In genomic region chr11:49249811-49250421, GRCm38 (mm10) we compare ENCODE assay signal across 8 mouse cellular contexts. TPM values are rescaled to one million over a fixed set of nuclear protein-coding genes. Genes with fewer than 3 reads are reported as not detected.
DNase-seq lines count a peak whose midpoint lies in the region; ATAC-seq and TF ChIP-seq lines count a peak whose summit lies in the region.

No protein-coding gene starts in this region.

- TF ChIP-seq POLR2A in cortical plate, adult 2 months (IDR thresholded peaks at IDR 0.05; ENCODE audit: extremely low read depth, insufficient read depth, low read length): no peak
- no peak for TF ChIP-seq POLR2A in olfactory bulb, adult 2 months (IDR thresholded peaks at IDR 0.05; ENCODE audit: insufficient read depth, low read depth, low read length)

- peaks cover 17% of the 10 kb centered on the region for H3K4me1 ChIP-seq in cortical plate, adult 2 months (ENCODE audit: control insufficient read depth, insufficient read depth, low read length)
- H3K4me1 ChIP-seq in hindbrain, embryonic 16.5 days (ENCODE audit: control insufficient read depth, insufficient read depth, low read depth, low read length): peaks cover 45% of the 10 kb centered on the region
- peaks cover 98% of the 10 kb centered on the region for H3K4me1 ChIP-seq in liver, embryonic 15.5 days (replicated peaks)
- peaks cover 21% of the 10 kb centered on the region for H3K4me1 ChIP-seq in olfactory bulb, adult 2 months (ENCODE audit: control insufficient read depth, insufficient read depth, low read length)

- H3K9ac ChIP-seq in hindbrain, embryonic 16.5 days (ENCODE audit: low read depth, low read length): peak overlapping the region; percentile 86
- peak overlapping the region; percentile 86 for H3K9ac ChIP-seq in liver, embryonic 15.5 days

- no peak; the same call in 1 of the 2 replicates for ATAC-seq in hindbrain, embryonic 16.5 days
- ATAC-seq in liver, embryonic 15.5 days (ENCODE audit: insufficient read depth): peak; percentile 11

- peak overlapping the region; percentile 90 for H3K4me2 ChIP-seq in hindbrain, embryonic 16.5 days (ENCODE audit: low read length)
- H3K4me2 ChIP-seq in liver, embryonic 15.5 days: peak overlapping the region; percentile 82

- TF ChIP-seq CTCF in cortical plate, adult 2 months (IDR thresholded peaks at IDR 0.05; ENCODE audit: extremely low read depth, insufficient read depth, low read length): no peak
- no peak for TF ChIP-seq CTCF in olfactory bulb, adult 2 months (IDR thresholded peaks at IDR 0.05; ENCODE audit: insufficient read depth, low read depth, low read length)

- H3K4me3 ChIP-seq in cortical plate, adult 2 months (ENCODE audit: insufficient read depth, low read length): peak overlapping the region; percentile 45
- H3K4me3 ChIP-seq in hindbrain, embryonic 16.5 days (ENCODE audit: low read length): peak overlapping the region; percentile 67
- H3K4me3 ChIP-seq in liver, embryonic 15.5 days (replicated peaks): peak overlapping the region; percentile 75
- peak overlapping the region; percentile 67 for H3K4me3 ChIP-seq in olfactory bulb, adult 2 months (ENCODE audit: insufficient read depth, low read depth, low read length)

- H3K27me3 ChIP-seq in hindbrain, embryonic 16.5 days (replicated peaks; ENCODE audit: control insufficient read depth, insufficient read depth, low read length): no peaks in the 10 kb centered on the region
- H3K27me3 ChIP-seq in liver, embryonic 15.5 days: no peaks in the 10 kb centered on the region

- DNase-seq in adrenal gland, postnatal 14 days: peak; percentile 59
- no peak for DNase-seq in adrenal gland, postnatal 25 days
- no peak for DNase-seq in layer of hippocampus, adult 9-11 months
- no peak for DNase-seq in c-Kit-positive CD71-positive TER-119-positive erythroid progenitor cells, embryonic 14.5 days (ENCODE audit: low spot score)

- WGBS in hindbrain, embryonic 16.5 days: 31% methylated on average over 10 of the region's 10 CpGs
- WGBS in liver, embryonic 15.5 days (ENCODE audit: insufficient replicate concordance): 4% methylated on average over 10 of the region's 10 CpGs
- 41% methylated on average over 10 of the region's 10 CpGs for WGBS in olfactory bulb, adult 2 months

- peak overlapping the region; percentile 60; the same call in 1 of the 2 replicates for H3K27ac ChIP-seq in cortical plate, adult 2 months (ENCODE audit: insufficient read depth, low read length)
- H3K27ac ChIP-seq in hindbrain, embryonic 16.5 days (ENCODE audit: low read depth, low read length): peak overlapping the region; percentile 78
- peak overlapping the region; percentile 92 for H3K27ac ChIP-seq in liver, embryonic 15.5 days (replicated peaks)
- H3K27ac ChIP-seq in olfactory bulb, adult 2 months (ENCODE audit: insufficient read depth, low read depth, low read length): no peak overlapping the region; the same call in 1 of the 2 replicates

- no peaks in the 10 kb centered on the region for H3K9me3 ChIP-seq in hindbrain, embryonic 16.5 days (ENCODE audit: control insufficient read depth, low read length)
- H3K9me3 ChIP-seq in liver, embryonic 15.5 days (replicated peaks): no peaks in the 10 kb centered on the region

- H3K36me3 ChIP-seq in hindbrain, embryonic 16.5 days (ENCODE audit: control insufficient read depth, insufficient read depth, low read length): no peaks in the 10 kb centered on the region
- peaks cover 30% of the 10 kb centered on the region for H3K36me3 ChIP-seq in liver, embryonic 15.5 days (replicated peaks)

RNA-seq across cellular contexts. Expression of gene Mgat1, which starts 5.9 kb away (rescaled TPM):
- total RNA-seq in adrenal gland, postnatal 14 days (2021): 95.9 and 96.7 TPM in 2 replicates
- 94.2 and 116 TPM in 2 replicates for total RNA-seq in adrenal gland, postnatal 25 days (2021)
- polyA plus RNA-seq in cortical plate, adult 2 months (2012; rRNA removed): 68.1 and 73.7 TPM in 2 replicates
- 34.5 and 38.2 TPM in 2 replicates for polyA plus RNA-seq in hindbrain, embryonic 16.5 days (2015; fragmentation: Nextera tagmentation; extraction: Ambion mirVana)
- polyA plus RNA-seq in liver, embryonic 15.5 days (2015; fragmentation: Nextera tagmentation; extraction: Ambion mirVana): 35.1 and 45.6 TPM in 2 replicates
- polyA plus RNA-seq in olfactory bulb, adult 2 months (2012; ENCODE audit: insufficient read depth, insufficient read length, low replicate concordance, missing spikeins): 578 TPM in 1 of 2 replicates, not detected in the other

RNA-seq across cellular contexts. Expression of gene Olfr1393, which starts 28.2 kb away (rescaled TPM):
- total RNA-seq in adrenal gland, postnatal 14 days (2021): not detected in 2 replicates
- total RNA-seq in adrenal gland, postnatal 25 days (2021): not detected in 2 replicates
- 0.15 and 0.73 TPM in 2 replicates for polyA plus RNA-seq in cortical plate, adult 2 months (2012; rRNA removed)
- 0.08 TPM in 1 of 2 replicates, not detected in the other for polyA plus RNA-seq in hindbrain, embryonic 16.5 days (2015; fragmentation: Nextera tagmentation; extraction: Ambion mirVana)
- polyA plus RNA-seq in liver, embryonic 15.5 days (2015; fragmentation: Nextera tagmentation; extraction: Ambion mirVana): not detected in 2 replicates
- polyA plus RNA-seq in olfactory bulb, adult 2 months (2012; ENCODE audit: insufficient read depth, insufficient read length, low replicate concordance, missing spikeins): not detected in 2 replicates

RNA-seq across cellular contexts. Expression of gene Olfr1392, which starts 35.2 kb away (rescaled TPM):
- not detected in 2 replicates for total RNA-seq in adrenal gland, postnatal 14 days (2021)
- total RNA-seq in adrenal gland, postnatal 25 days (2021): not detected in 2 replicates
- 0.04 and 0.17 TPM in 2 replicates for polyA plus RNA-seq in cortical plate, adult 2 months (2012; rRNA removed)
- 0.13 TPM in 1 of 2 replicates, not detected in the other for polyA plus RNA-seq in hindbrain, embryonic 16.5 days (2015; fragmentation: Nextera tagmentation; extraction: Ambion mirVana)
- not detected in 2 replicates for polyA plus RNA-seq in liver, embryonic 15.5 days (2015; fragmentation: Nextera tagmentation; extraction: Ambion mirVana)
- polyA plus RNA-seq in olfactory bulb, adult 2 months (2012; ENCODE audit: insufficient read depth, insufficient read length, low replicate concordance, missing spikeins): not detected in 2 replicates

RNA-seq across cellular contexts. Expression of gene Zfp62, which starts 46.8 kb away (rescaled TPM):
- total RNA-seq in adrenal gland, postnatal 14 days (2021): 33.2 and 36.9 TPM in 2 replicates
- 36.2 and 38.8 TPM in 2 replicates for total RNA-seq in adrenal gland, postnatal 25 days (2021)
- 22.1 and 25.0 TPM in 2 replicates for polyA plus RNA-seq in cortical plate, adult 2 months (2012; rRNA removed)
- polyA plus RNA-seq in hindbrain, embryonic 16.5 days (2015; fragmentation: Nextera tagmentation; extraction: Ambion mirVana): 35.3 and 38.0 TPM in 2 replicates
- polyA plus RNA-seq in liver, embryonic 15.5 days (2015; fragmentation: Nextera tagmentation; extraction: Ambion mirVana): 10.2 and 10.4 TPM in 2 replicates
- not detected in 2 replicates for polyA plus RNA-seq in olfactory bulb, adult 2 months (2012; ENCODE audit: insufficient read depth, insufficient read length, low replicate concordance, missing spikeins)

RNA-seq across cellular contexts. Expression of gene Olfr10, which starts 54.6 kb away (rescaled TPM):
- not detected in 2 replicates for total RNA-seq in adrenal gland, postnatal 14 days (2021)
- not detected in 2 replicates for total RNA-seq in adrenal gland, postnatal 25 days (2021)
- polyA plus RNA-seq in cortical plate, adult 2 months (2012; rRNA removed): not detected in 2 replicates
- polyA plus RNA-seq in hindbrain, embryonic 16.5 days (2015; fragmentation: Nextera tagmentation; extraction: Ambion mirVana): not detected in 2 replicates
- polyA plus RNA-seq in liver, embryonic 15.5 days (2015; fragmentation: Nextera tagmentation; extraction: Ambion mirVana): not detected in 2 replicates
- polyA plus RNA-seq in olfactory bulb, adult 2 months (2012; ENCODE audit: insufficient read depth, insufficient read length, low replicate concordance, missing spikeins): not detected in 2 replicates
